4 mouse cellular contexts compared by ENCODE assay signal in genomic region chr3:124932655-124933054, GRCm38 (mm10).
"Had no signal": no experiment of that assay in that cellular context is flagged by ENCODE, and none has a peak within 500 bp of the region (broad histone marks: within the 10 kb centered on the region; RNA-seq: fewer than 3 reads in every experiment).

No protein-coding gene starts in this region.

- H3K9ac ChIP-seq: neural tube, embryonic 13.5 days; neural tube, embryonic 15.5 days; stomach, embryonic 15.5 days had no signal

- H3K4me2 ChIP-seq: neural tube, embryonic 13.5 days; neural tube, embryonic 15.5 days; stomach, embryonic 15.5 days had no signal

- H3K4me1 ChIP-seq: stomach, embryonic 15.5 days had no signal

- H3K36me3 ChIP-seq: neural tube, embryonic 13.5 days; neural tube, embryonic 15.5 days; stomach, embryonic 15.5 days had no signal

- H3K9me3 ChIP-seq: neural tube, embryonic 13.5 days; neural tube, embryonic 15.5 days; stomach, embryonic 15.5 days had no signal

- H3K27me3 ChIP-seq: neural tube, embryonic 13.5 days; neural tube, embryonic 15.5 days; stomach, embryonic 15.5 days had no signal

- H3K4me3 ChIP-seq: neural tube, embryonic 13.5 days; neural tube, embryonic 15.5 days; stomach, embryonic 15.5 days had no signal

- H3K27ac ChIP-seq: neural tube, embryonic 13.5 days; neural tube, embryonic 15.5 days; stomach, embryonic 15.5 days; stomach, postnatal 0 days had no signal
